Mouse (Mus musculus): ENCODE data around the gene Zfp488.
A peak's percentile ranks its signal among the peaks of the same experiment; 100 is the strongest.

The Zfp488 gene

GRCm38 (mm10) chr14:33978604-33979059, at the start of gene Zfp488:
Zfp488 (minus strand) TSS chr14:33978764.
- DNase-seq (ENCODE audit: low spot score in 2 of 2): no peak

GRCm38 (mm10) chr14:34026710-34027109, 48.1 kb upstream of the Zfp488 start:
- DNase-seq (ENCODE audit: low spot score in 2 of 2): no peak

DNA sequence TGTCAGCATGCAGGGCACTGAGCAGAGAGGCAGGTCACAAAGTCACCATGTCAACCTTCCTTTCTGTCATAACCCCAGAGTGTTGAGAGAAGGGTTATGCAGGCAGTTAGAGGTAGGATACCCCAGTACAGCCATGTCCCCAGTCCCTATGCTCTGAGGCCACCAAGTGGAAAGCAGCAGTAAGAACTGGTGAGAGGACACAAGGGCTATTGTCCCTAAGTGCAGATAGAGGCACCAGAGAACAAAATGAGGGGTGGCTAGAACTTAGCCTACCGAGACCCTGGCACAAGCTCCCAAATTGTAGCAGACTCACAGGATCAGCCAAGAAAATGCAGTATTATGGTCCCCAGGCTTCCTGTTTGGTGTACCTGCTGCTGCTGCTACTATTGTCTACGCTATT, 38.4 kb upstream of the Zfp488 start:
- peak in 1 of 2 experiments; percentile 44 for DNase-seq (ENCODE audit: low spot score in 2 of 2)

GRCm38 (mm10) chr14:34016381-34016780, 37.8 kb upstream of the Zfp488 start, which contains the start of gene Gm5460:
Gm5460 (plus strand) TSS chr14:34016758.
- peak in 1 of 2 experiments; percentile 35 for DNase-seq (ENCODE audit: low spot score in 2 of 2)

GRCm38 (mm10) chr14:34015063-34015462, 36.5 kb upstream of the Zfp488 start, which contains the start of gene Gm30083:
Gm30083 (minus strand) TSS chr14:34015182.
- DNase-seq (ENCODE audit: low spot score in 2 of 2): peak in 1 of 2 experiments; percentile 25

GRCm38 (mm10) chr14:34002358-34002757, 23.8 kb upstream of the Zfp488 start:
- peak in 1 of 2 experiments; percentile 52 for DNase-seq (ENCODE audit: low spot score in 2 of 2)

GRCm38 (mm10) chr14:34001445-34001844, 22.9 kb upstream of the Zfp488 start:
- DNase-seq (ENCODE audit: low spot score in 2 of 2): peak in 1 of 2 experiments; percentile 42

DNA sequence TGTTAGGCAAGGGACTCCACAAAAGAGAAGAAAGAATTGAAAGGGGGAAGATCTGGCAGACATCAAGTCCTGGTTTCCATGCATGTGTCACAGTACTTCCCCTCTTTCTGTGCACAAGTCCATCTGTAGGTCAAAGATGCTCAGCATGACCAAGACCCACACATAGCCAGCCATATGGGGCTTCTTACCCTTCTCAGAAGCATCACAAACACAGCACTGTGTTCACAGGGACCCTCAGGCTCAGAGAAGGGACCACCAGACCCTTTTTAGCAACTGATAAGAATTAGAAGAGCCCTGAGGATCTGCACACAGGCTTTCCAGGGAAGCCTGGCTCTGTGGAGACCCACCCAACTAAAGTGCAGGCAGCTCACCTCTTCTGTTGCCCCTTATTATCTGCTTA, 21.5 kb upstream of the Zfp488 start:
- no peak for DNase-seq (ENCODE audit: low spot score in 2 of 2)

DNA sequence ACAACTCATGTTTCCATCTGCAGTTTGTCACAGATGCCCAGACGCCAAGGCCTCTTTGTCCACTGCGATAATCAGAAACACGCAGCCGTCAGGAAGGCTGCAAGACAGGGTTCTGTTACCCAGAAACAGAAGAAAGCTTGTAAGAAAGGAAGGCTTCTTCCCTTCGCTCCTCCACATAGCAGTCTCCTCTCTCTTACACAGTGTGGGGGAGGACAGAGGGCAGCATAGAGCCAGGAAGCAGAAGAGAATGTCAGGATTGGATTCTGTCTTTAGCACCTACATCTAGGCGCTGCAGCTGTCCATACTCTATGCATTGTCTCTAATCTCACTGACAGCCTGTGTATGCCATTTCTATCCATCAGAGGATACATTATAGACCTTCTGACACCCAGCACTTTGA, 18.9 kb upstream of the Zfp488 start:
- DNase-seq (ENCODE audit: low spot score in 2 of 2): no peak

GRCm38 (mm10) chr14:33993521-33994289, 15.1 kb upstream of the Zfp488 start:
- peak in 1 of 2 experiments; percentile 55 for DNase-seq (ENCODE audit: low spot score in 2 of 2)

DNA sequence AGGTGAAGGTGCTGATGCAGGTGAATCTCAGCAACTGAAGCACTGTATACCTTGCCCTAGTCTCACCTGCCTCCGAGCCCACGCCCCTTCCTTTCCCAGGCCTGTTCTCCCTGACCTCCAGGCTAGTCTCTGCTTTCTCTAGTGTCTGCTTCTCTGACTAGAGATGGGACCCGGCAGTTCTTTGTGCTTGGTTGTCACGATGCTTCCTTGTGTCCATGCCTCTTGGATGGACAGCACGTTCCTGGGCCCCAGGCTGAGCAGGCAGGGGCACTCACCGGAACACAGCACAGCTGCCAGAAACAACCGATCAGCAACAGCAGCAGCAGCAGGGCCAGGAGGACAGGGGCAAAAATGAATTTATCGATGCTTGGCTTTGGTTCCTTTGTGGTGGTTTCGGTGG, 14.5 kb upstream of the Zfp488 start:
- peak in 1 of 2 experiments; percentile 44 for DNase-seq (ENCODE audit: low spot score in 2 of 2)

DNA sequence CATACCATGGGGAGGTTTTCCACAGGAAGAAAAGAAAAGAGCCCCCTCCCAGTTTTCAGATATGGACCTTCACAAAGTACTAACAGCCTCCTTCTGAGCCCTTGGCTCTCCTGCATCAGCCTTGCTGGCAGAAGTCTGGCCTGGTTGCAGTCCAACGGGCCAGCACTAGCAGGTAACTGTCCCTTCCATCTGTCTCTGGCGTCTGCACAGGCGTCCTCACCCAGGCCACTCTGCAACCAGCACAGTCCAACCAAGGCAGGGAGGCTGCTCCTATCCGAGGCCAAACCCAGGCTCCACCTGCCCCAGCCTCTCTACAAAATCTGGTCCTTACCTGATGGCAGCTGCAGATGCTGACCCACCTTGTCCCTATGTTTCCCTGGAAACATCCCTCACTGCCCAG, 13.4 kb upstream of the Zfp488 start:
- DNase-seq (ENCODE audit: low spot score in 2 of 2): peak in 1 of 2 experiments; percentile 47

GRCm38 (mm10) chr14:33989201-33989600, 10.6 kb upstream of the Zfp488 start:
- DNase-seq (ENCODE audit: low spot score in 2 of 2): peak in 1 of 2 experiments; percentile 30

GRCm38 (mm10) chr14:33977748-33978147, 816 bp downstream of the Zfp488 start:
- DNase-seq (ENCODE audit: low spot score in 2 of 2): no peak

DNA sequence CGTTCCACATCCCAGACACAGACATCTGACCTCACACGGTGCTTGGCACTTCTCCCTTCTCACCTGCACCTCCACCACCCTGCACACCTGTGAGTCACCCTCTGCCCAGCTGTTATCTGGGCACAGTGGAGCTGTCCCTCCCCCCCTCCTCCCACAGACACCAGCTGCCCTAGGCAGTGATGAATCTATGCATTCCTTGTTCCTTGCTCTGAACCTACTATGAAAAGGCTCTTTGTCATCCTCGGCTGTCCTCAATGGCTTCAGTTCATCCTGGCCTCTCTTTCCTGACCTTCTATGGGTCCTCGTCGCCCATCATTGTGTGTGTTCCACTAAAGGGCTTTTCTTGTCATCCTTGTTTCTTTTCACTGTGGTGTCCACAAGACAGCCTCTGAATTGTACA, 3.8 kb downstream of the Zfp488 start:
- no peak for DNase-seq (ENCODE audit: low spot score in 2 of 2)

GRCm38 (mm10) chr14:33972679-33973078, 5.9 kb downstream of the Zfp488 start:
- DNase-seq (ENCODE audit: low spot score in 2 of 2): no peak

GRCm38 (mm10) chr14:33965675-33966074, 12.9 kb downstream of the Zfp488 start:
- DNase-seq (ENCODE audit: low spot score in 2 of 2): no peak

- DNase-seq (ENCODE audit: low spot score in 2 of 2): no peak
These were observed 19.2 kb downstream of the Zfp488 start for GRCm38 (mm10) chr14:33959341-33959740.

DNA sequence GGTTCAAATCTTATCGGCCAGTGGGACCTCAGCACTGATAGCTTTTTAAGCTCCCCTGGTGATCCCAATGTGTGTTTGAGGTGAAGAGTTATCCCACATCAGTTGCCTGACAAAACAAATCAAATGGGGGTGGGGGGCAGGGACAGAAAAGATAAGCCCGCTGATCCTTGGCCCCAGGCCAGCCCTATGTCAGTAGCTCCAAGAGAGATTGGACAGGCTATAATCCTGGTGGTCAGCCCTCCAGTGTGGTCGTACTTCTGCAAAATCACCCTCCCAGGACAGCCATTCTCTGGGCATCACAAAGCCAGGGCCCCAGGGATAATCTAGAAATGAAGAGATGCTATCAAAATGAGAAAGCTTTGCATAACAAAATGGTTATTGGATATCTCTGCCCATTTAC, 19.7 kb downstream of the Zfp488 start:
- DNase-seq (ENCODE audit: low spot score in 2 of 2): no peak

- DNase-seq (ENCODE audit: low spot score in 2 of 2): no peak
These were observed 20.4 kb downstream of the Zfp488 start for GRCm38 (mm10) chr14:33958186-33958585.

GRCm38 (mm10) chr14:33956055-33956454, 22.5 kb downstream of the Zfp488 start:
- no peak for DNase-seq (ENCODE audit: low spot score in 2 of 2)

DNA sequence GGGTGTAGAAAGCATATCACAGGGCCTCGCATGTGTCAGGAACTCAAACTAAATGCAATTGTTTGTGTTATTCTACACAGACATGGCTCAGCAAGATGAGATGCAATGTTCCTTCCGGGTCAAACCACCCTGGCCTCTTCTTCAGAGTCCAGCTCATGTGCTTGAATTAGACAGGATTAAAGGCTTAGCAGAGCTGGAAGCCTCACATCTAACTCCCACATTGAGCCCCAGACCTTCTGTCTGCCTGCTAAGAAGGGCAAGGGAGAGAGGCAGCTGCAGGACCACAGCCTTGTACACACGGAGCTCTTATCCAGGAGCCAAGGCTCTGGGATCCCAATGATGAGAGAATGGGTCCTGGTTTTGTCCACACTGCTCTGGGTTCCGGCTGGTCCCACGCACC, 24.8 kb downstream of the Zfp488 start, which contains the start of gene Rbp3:
TSS of gene Rbp3 (plus strand) at position 243 of the 400 bp plus-strand sequence.
- no peak for DNase-seq (ENCODE audit: low spot score in 2 of 2)

All from urinary bladder, postnatal 4 days (tissue).